Mouse (Mus musculus) liver, embryonic 16.5 days (tissue): ENCODE results near the gene Otor. TPM values are rescaled to one million over a fixed set of nuclear protein-coding genes. Genes with fewer than 3 reads are reported as not detected.

Experiments used
- ATAC-seq: fragments of 200-750 bp; cut with Nextera tagmentation; 2 replicates; pipeline ENCODE4 v1.8.0; 2017; ENCODE audit warnings: low read depth, mild to moderate bottlenecking, moderate number of reproducible peaks, moderate library complexity
- H3K27ac ChIP-seq: fragments of 300-500 bp; sonication (generic); 2 replicates; pipeline ENCODE4 v1.5.1; 2014; ENCODE audit warnings: mild to moderate bottlenecking, low read length
- H3K27me3 ChIP-seq: fragments of 300-500 bp; sonication (generic); 2 replicates; pipeline ENCODE4 v1.6.1; 2014; ENCODE audit warnings: low read depth, low read length, mixed read lengths; ENCODE audit not compliant: control insufficient read depth, insufficient read depth
- H3K36me3 ChIP-seq: fragments of 300-500 bp; sonication (generic); 2 replicates; pipeline ENCODE4 v1.6.1; 2014; ENCODE audit warnings: mild to moderate bottlenecking; ENCODE audit not compliant: control insufficient read depth, insufficient read depth
- H3K4me1 ChIP-seq: fragments of 300-500 bp; sonication (generic); 2 replicates; pipeline ENCODE4 v1.6.1; 2014; ENCODE audit warnings: low read depth, low read length, mixed read lengths; ENCODE audit not compliant: control insufficient read depth
- H3K4me2 ChIP-seq: fragments of 300-500 bp; sonication (generic); 2 replicates; pipeline ENCODE4 v1.6.1; 2014; ENCODE audit warnings: low read depth, low read length, mixed read lengths
- H3K4me3 ChIP-seq: fragments of 300-500 bp; sonication (generic); 2 replicates; pipeline ENCODE4 v1.5.1; 2014; ENCODE audit warnings: low read depth, mild to moderate bottlenecking, low read length
- H3K9ac ChIP-seq: fragments of 300-500 bp; sonication (generic); 2 replicates; pipeline ENCODE4 v1.6.1; 2014; ENCODE audit warnings: low read depth, low read length
- H3K9me3 ChIP-seq: fragments of 300-500 bp; sonication (generic); replicated peaks from 2 replicates; pipeline ENCODE4 v1.6.1; 2016; ENCODE audit warnings: low read length; ENCODE audit not compliant: control insufficient read depth
- WGBS: fragments of 180-500 bp; shearing (Covaris S2); extraction: QIAGEN DNeasy Blood & Tissue Kit; methylation state at CpG from one replicate; pipeline ENCODE4 v1.1.7; 2014; ENCODE audit not compliant: insufficient replicate concordance; 5-methylcytosine and 5-hydroxymethylcytosine counted together
- polyA plus RNA-seq: library from polyadenylated mRNA; unstranded; fragments of >200 nt; fragmentation: Nextera tagmentation; extraction: Ambion mirVana; gene quantifications from 2 replicates; pipeline ENCODE4 v1.2.1, GENCODE M21; 2015

The Otor gene
- polyA plus RNA-seq, 1 experiment from 2014 or later = not detected

GRCm38 (mm10) chr2:143062432-143062811 is 15.9 kb upstream of the Otor start:
- no peaks in the 10 kb centered on the region; the same call in 1 of the 2 replicates for H3K27me3 ChIP-seq
- H3K9ac ChIP-seq = peak overlapping the region; percentile 79
- peak overlapping the region; percentile 64 for H3K4me2 ChIP-seq
- H3K4me1 ChIP-seq = peaks cover 5% of the 10 kb centered on the region
- ATAC-seq = no peak
- H3K4me3 ChIP-seq = peak overlapping the region; percentile 81
- 44% methylated on average over 6 of the region's 6 CpGs for WGBS
- H3K9me3 ChIP-seq = no peaks in the 10 kb centered on the region
- no peak overlapping the region for H3K27ac ChIP-seq
- peaks cover 3% of the 10 kb centered on the region; the same call in 1 of the 2 replicates for H3K36me3 ChIP-seq

GRCm38 (mm10) chr2:143062812-143063792 is 15.2 kb upstream of the Otor start, which contains the start of gene Snrpb2:
Gene Snrpb2 (plus strand): TSS chr2:143063039.
- ATAC-seq = peak; percentile 91
- peaks cover 5% of the 10 kb centered on the region for H3K4me1 ChIP-seq
- H3K9ac ChIP-seq = peak within 1 kb of the TSS; percentile 79
- 0 out of 2 replicates have a peak within 1 kb of the TSS, but pooled peaks have one; percentile 16 for H3K27ac ChIP-seq
- no peaks in the 10 kb centered on the region for H3K27me3 ChIP-seq
- under 1% methylated on average over 55 of the region's 55 CpGs for whole genome bisulfite sequencing
- peak within 1 kb of the TSS; percentile 64 for H3K4me2 ChIP-seq
- H3K36me3 ChIP-seq = peaks cover 3% of the 10 kb centered on the region; the same call in 1 of the 2 replicates
- H3K9me3 ChIP-seq = no peaks in the 10 kb centered on the region
- peak within 1 kb of the TSS; percentile 81 for H3K4me3 ChIP-seq

GRCm38 (mm10) chr2:143065914-143066313 is 12.4 kb upstream of the Otor start:
- Histone ChIP-seq H3K4me2 (no peak overlapping the region), H3K9me3 (no peaks in the 10 kb centered on the region), H3K27ac (no peak overlapping the region), H3K4me1 (peaks cover 5% of the 10 kb centered on the region), H3K36me3 (peaks cover 9% of the 10 kb centered on the region), H3K27me3 (no peaks in the 10 kb centered on the region), H3K9ac (no peak overlapping the region), H3K4me3 (no peak overlapping the region)
- 85% methylated on average over 3 of the region's 3 CpGs for WGBS
- no peak for ATAC-seq

GRCm38 (mm10) chr2:143081693-143082092 is 3.4 kb downstream of the Otor start:
- no peaks in the 10 kb centered on the region for H3K9me3 ChIP-seq
- no peak for ATAC-seq
- no peaks in the 10 kb centered on the region for H3K27me3 ChIP-seq
- H3K4me1 ChIP-seq = no peaks in the 10 kb centered on the region
- 18% methylated on average over 3 of the region's 3 CpGs for WGBS
- H3K9ac ChIP-seq = no peak overlapping the region
- H3K27ac ChIP-seq = no peak overlapping the region
- H3K36me3 ChIP-seq = no peaks in the 10 kb centered on the region
- no peak overlapping the region for H3K4me2 ChIP-seq
- no peak overlapping the region for H3K4me3 ChIP-seq

GRCm38 (mm10) chr2:143084852-143085397 is 6.7 kb downstream of the Otor start:
- H3K27ac ChIP-seq = no peak overlapping the region
- H3K4me3 ChIP-seq = no peak overlapping the region
- H3K27me3 ChIP-seq = no peaks in the 10 kb centered on the region
- H3K36me3 ChIP-seq = no peaks in the 10 kb centered on the region
- H3K4me1 ChIP-seq = no peaks in the 10 kb centered on the region
- no peak overlapping the region for H3K9ac ChIP-seq
- no peak for ATAC-seq
- H3K4me2 ChIP-seq = no peak overlapping the region
- no peaks in the 10 kb centered on the region for H3K9me3 ChIP-seq
- WGBS = 33% methylated on average over 2 of the region's 2 CpGs

GRCm38 (mm10) chr2:143089866-143090265 is 11.6 kb downstream of the Otor start:
- H3K4me1 ChIP-seq = no peaks in the 10 kb centered on the region
- no peak overlapping the region for H3K4me3 ChIP-seq
- no peak overlapping the region for H3K4me2 ChIP-seq
- no peaks in the 10 kb centered on the region for H3K36me3 ChIP-seq
- H3K27ac ChIP-seq = no peak overlapping the region
- no peak for ATAC-seq
- no peak overlapping the region for H3K9ac ChIP-seq
- H3K9me3 ChIP-seq = no peaks in the 10 kb centered on the region
- WGBS = 68% methylated on average over 8 of the region's 8 CpGs
- no peaks in the 10 kb centered on the region for H3K27me3 ChIP-seq

GRCm38 (mm10) chr2:143093726-143094125 is 15.5 kb downstream of the Otor start:
- WGBS = 19% methylated on average over 6 of the region's 6 CpGs
- Histone ChIP-seq H3K4me3 (no peak overlapping the region), H3K27ac (no peak overlapping the region), H3K27me3 (no peaks in the 10 kb centered on the region), H3K4me1 (no peaks in the 10 kb centered on the region), H3K9me3 (no peaks in the 10 kb centered on the region), H3K4me2 (no peak overlapping the region), H3K36me3 (no peaks in the 10 kb centered on the region), H3K9ac (no peak overlapping the region)
- ATAC-seq = no peak

- Histone ChIP-seq H3K27ac (no peak overlapping the region), H3K4me2 (no peak overlapping the region), H3K36me3 (no peaks in the 10 kb centered on the region), H3K4me3 (no peak overlapping the region), H3K9ac (no peak overlapping the region), H3K4me1 (no peaks in the 10 kb centered on the region), H3K27me3 (no peaks in the 10 kb centered on the region), H3K9me3 (no peaks in the 10 kb centered on the region)
- 55% methylated on average over 6 of the region's 6 CpGs for WGBS
- no peak for ATAC-seq
Observed at GRCm38 (mm10) chr2:143094761-143095160, 16.5 kb downstream of the Otor start.

GRCm38 (mm10) chr2:143097170-143097569 is 18.9 kb downstream of the Otor start:
- Histone ChIP-seq H3K36me3 (no peaks in the 10 kb centered on the region), H3K4me2 (no peak overlapping the region), H3K4me3 (no peak overlapping the region), H3K4me1 (no peaks in the 10 kb centered on the region), H3K27ac (no peak overlapping the region), H3K9ac (no peak overlapping the region), H3K27me3 (no peaks in the 10 kb centered on the region), H3K9me3 (no peaks in the 10 kb centered on the region)
- no peak for ATAC-seq
- WGBS = 55% methylated on average over 1 of the region's 1 CpGs
